Mouse (Mus musculus) stomach, embryonic 16.5 days (tissue): ENCODE measurements around the gene C1qtnf1. TPM values are rescaled to one million over a fixed set of nuclear protein-coding genes. Genes with fewer than 3 reads are reported as not detected.

Experiments
- ATAC-seq: fragments of 200-750 bp; cut with Nextera tagmentation; 2 replicates; pipeline ENCODE4 v1.8.0; 2017; ENCODE audit warnings: moderate number of reproducible peaks, moderate TSS enrichment; ENCODE audit not compliant: insufficient read depth, low FRiP score
- H3K27ac ChIP-seq: fragments of 300-500 bp; sonication (generic); 2 replicates; pipeline ENCODE4 v1.5.1; 2014; ENCODE audit warnings: low read length
- H3K27me3 ChIP-seq: fragments of 300-500 bp; sonication (generic); 2 replicates; pipeline ENCODE4 v1.6.1; 2014; ENCODE audit warnings: low read length, control low read depth, mixed read lengths; ENCODE audit not compliant: control insufficient read depth, insufficient read depth
- H3K36me3 ChIP-seq: fragments of 300-500 bp; sonication (generic); 2 replicates; pipeline ENCODE4 v1.6.1; 2014; ENCODE audit warnings: low read length; ENCODE audit not compliant: control insufficient read depth, insufficient read depth
- H3K4me1 ChIP-seq: fragments of 300-500 bp; sonication (generic); 2 replicates; pipeline ENCODE4 v1.6.1; 2014; ENCODE audit warnings: low read length, control low read depth, mixed read lengths; ENCODE audit not compliant: control insufficient read depth, insufficient read depth
- H3K4me2 ChIP-seq: fragments of 300-500 bp; sonication (generic); 2 replicates; pipeline ENCODE4 v1.6.1; 2014; ENCODE audit warnings: low read depth, low read length, mixed read lengths
- H3K4me3 ChIP-seq: fragments of 300-500 bp; sonication (generic); replicated peaks from 2 replicates; pipeline ENCODE4 v1.5.1; 2014; ENCODE audit warnings: mild to moderate bottlenecking, low read length
- H3K9ac ChIP-seq: fragments of 300-500 bp; sonication (generic); 2 replicates; pipeline ENCODE4 v1.6.1; 2014; ENCODE audit warnings: low read length
- H3K9me3 ChIP-seq: fragments of 300-500 bp; sonication (generic); replicated peaks from 2 replicates; pipeline ENCODE4 v1.6.1; 2016; ENCODE audit warnings: low read length, control low read depth; ENCODE audit not compliant: control insufficient read depth
- WGBS: fragments of 180-500 bp; shearing (Covaris S2); extraction: QIAGEN DNeasy Blood & Tissue Kit; methylation state at CpG from one replicate; pipeline ENCODE4 v1.1.7; 2014; 5-methylcytosine and 5-hydroxymethylcytosine counted together
- polyA plus RNA-seq: library from polyadenylated mRNA; unstranded; fragments of >200 nt; fragmentation: Nextera tagmentation; extraction: Ambion mirVana; gene quantifications from 2 replicates; pipeline ENCODE4 v1.2.1, GENCODE M21; 2015

C1qtnf1 gene
- polyA plus RNA-seq, 1 experiment from 2014 or later = 9.5 TPM

- H3K27me3 ChIP-seq = no peaks in the 10 kb centered on the region
- no peaks in the 10 kb centered on the region for H3K9me3 ChIP-seq
- peak overlapping the region; percentile 62 for H3K9ac ChIP-seq
- H3K4me1 ChIP-seq = peaks cover 28% of the 10 kb centered on the region
- peaks cover 1% of the 10 kb centered on the region; the same call in 1 of the 2 replicates for H3K36me3 ChIP-seq
- ATAC-seq = no peak; the same call in 1 of the 2 replicates
- H3K4me2 ChIP-seq = peak overlapping the region; percentile 52
- peak overlapping the region; percentile 85 for H3K27ac ChIP-seq
- H3K4me3 ChIP-seq = peak overlapping the region; percentile 31
- 73% methylated on average over 4 of the region's 4 CpGs for WGBS
Measured at GRCm38 (mm10) chr11:118401195-118401594, 26.8 kb upstream of the C1qtnf1 start.

GRCm38 (mm10) chr11:118401760-118402280 lies 26.2 kb upstream of the C1qtnf1 start, which contains the start of gene Lgals3bp:
Lgals3bp (minus strand) TSS chr11:118402092.
- Histone ChIP-seq H3K27me3 (no peaks in the 10 kb centered on the region), H3K4me2 (peak within 1 kb of the TSS; percentile 52), H3K4me3 (peak within 1 kb of the TSS; percentile 31), H3K9me3 (no peaks in the 10 kb centered on the region), H3K36me3 (no peaks in the 10 kb centered on the region), H3K27ac (peak within 1 kb of the TSS; percentile 85), H3K9ac (peak within 1 kb of the TSS; percentile 63), H3K4me1 (peaks cover 28% of the 10 kb centered on the region)
- peak; percentile 76 for ATAC-seq
- 23% methylated on average over 7 of the region's 7 CpGs for WGBS

DNA sequence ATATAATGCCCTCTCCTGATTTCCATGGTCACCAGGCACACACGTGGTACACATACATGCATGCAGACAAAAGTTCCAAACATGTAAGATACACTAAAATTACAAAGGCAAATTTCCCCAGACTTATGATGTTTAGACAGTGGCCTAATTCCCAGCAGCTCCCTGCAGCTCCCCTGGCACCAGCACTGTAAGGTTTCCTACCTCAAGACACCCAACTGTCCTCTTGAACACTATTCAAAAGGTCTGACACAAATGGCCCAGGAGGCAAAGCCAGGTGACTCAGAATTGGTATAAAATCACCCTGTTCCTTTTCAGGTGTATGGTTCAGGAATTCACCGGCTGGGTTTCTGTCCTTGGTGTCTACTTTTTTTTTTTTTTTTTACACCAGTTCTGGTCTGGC lies 24.8 kb upstream of the C1qtnf1 start:
- no peak for ATAC-seq
- Histone ChIP-seq H3K27ac (no peak overlapping the region), H3K4me1 (peaks cover 28% of the 10 kb centered on the region), H3K27me3 (no peaks in the 10 kb centered on the region), H3K9me3 (no peaks in the 10 kb centered on the region), H3K9ac (no peak overlapping the region), H3K4me2 (no peak overlapping the region), H3K36me3 (no peaks in the 10 kb centered on the region), H3K4me3 (no peak overlapping the region)
- 89% methylated on average over 2 of the region's 2 CpGs for WGBS

- Histone ChIP-seq H3K4me2 (no peak overlapping the region), H3K9me3 (no peaks in the 10 kb centered on the region), H3K36me3 (no peaks in the 10 kb centered on the region), H3K9ac (no peak overlapping the region), H3K27ac (no peak overlapping the region), H3K27me3 (no peaks in the 10 kb centered on the region), H3K4me3 (no peak overlapping the region), H3K4me1 (peaks cover 28% of the 10 kb centered on the region)
- WGBS = 78% methylated on average over 6 of the region's 6 CpGs
- no peak for ATAC-seq
Measured at GRCm38 (mm10) chr11:118403951-118404899, 23.8 kb upstream of the C1qtnf1 start.

GRCm38 (mm10) chr11:118405311-118405710 lies 22.7 kb upstream of the C1qtnf1 start:
- Histone ChIP-seq H3K27me3 (no peaks in the 10 kb centered on the region), H3K4me2 (no peak overlapping the region), H3K4me3 (no peak overlapping the region), H3K4me1 (peaks cover 23% of the 10 kb centered on the region), H3K36me3 (peaks cover 3% of the 10 kb centered on the region; the same call in 1 of the 2 replicates), H3K9ac (no peak overlapping the region), H3K9me3 (no peaks in the 10 kb centered on the region), H3K27ac (no peak overlapping the region)
- no peak for ATAC-seq
- 90% methylated on average over 8 of the region's 8 CpGs for WGBS

GRCm38 (mm10) chr11:118406521-118406920 lies 21.5 kb upstream of the C1qtnf1 start:
- H3K4me1 ChIP-seq = peaks cover 11% of the 10 kb centered on the region
- no peak overlapping the region for H3K4me3 ChIP-seq
- 83% methylated on average over 5 of the region's 5 CpGs for WGBS
- H3K27me3 ChIP-seq = no peaks in the 10 kb centered on the region
- H3K27ac ChIP-seq = no peak overlapping the region
- ATAC-seq = no peak
- H3K9ac ChIP-seq = no peak overlapping the region
- H3K9me3 ChIP-seq = no peaks in the 10 kb centered on the region
- H3K4me2 ChIP-seq = no peak overlapping the region
- H3K36me3 ChIP-seq = peaks cover 12% of the 10 kb centered on the region

DNA sequence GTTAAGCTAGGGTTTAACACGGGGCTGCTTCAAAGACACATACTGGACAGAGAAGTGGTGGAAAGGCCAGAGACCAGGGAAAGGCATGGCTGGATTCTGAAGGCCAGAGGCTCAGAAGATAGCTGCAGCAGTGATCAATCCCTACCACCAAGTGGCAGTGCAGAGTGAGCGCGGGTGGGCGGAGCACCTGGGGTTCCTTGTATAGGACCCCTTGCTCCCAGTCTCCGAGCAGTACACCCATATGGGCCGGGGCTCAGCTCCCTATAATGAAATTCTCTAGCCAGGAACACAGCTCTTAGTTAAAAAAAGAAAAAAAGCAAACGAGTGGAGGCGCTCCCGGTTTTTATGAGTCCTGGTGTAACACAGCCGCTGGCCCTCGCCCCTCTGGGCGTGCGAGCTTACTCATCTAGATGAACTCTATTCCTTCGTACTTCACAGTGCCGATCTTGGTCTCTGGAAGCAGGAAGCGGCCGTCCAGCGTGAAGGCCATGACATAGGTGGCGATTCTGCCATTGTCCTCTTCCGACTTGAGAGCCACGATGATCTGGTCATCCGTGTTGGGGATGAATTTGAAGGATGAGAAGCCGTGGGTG lies 20.6 kb upstream of the C1qtnf1 start:
- H3K36me3 ChIP-seq = peaks cover 12% of the 10 kb centered on the region
- ATAC-seq = no peak
- no peaks in the 10 kb centered on the region for H3K9me3 ChIP-seq
- H3K27ac ChIP-seq = no peak overlapping the region
- H3K9ac ChIP-seq = no peak overlapping the region
- H3K27me3 ChIP-seq = no peaks in the 10 kb centered on the region
- H3K4me1 ChIP-seq = peaks cover 3% of the 10 kb centered on the region; the same call in 1 of the 2 replicates
- H3K4me3 ChIP-seq = no peak overlapping the region
- no peak overlapping the region for H3K4me2 ChIP-seq
- 76% methylated on average over 23 of the region's 23 CpGs for WGBS

DNA sequence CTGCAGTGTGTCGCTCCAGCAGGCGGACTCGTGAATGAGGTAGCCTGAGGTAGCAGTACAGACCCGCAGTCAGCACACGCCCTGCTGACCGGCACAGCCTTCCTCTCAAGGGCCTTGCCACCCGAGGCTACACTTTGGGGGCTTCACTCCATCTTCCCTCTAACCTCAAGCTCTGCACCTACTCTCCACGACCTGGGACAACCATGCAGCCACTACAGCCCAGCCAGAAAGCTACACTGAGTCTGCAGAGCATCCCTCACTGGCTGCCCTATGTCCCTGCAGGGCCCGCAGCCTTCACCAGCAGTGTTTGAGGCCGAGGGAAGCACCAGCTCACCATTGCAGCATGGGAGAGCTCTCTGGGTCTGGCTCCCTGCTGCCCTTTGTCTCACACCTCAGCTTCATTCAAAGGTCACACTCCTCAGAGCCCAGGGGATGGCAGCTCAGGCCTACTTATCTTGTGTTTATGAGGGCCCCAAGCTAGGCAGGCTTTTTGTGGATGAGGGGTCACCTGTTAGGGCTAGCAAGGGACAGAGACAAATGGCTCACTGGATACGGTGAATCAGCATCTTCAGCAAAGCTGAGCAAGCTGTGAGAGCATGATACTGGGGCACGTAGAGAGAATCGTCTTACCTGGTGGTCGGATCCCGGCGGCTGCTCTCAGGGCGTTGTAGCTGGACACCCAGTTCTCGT lies 19.8 kb upstream of the C1qtnf1 start:
- H3K4me2 ChIP-seq = no peak overlapping the region
- no peaks in the 10 kb centered on the region for H3K4me1 ChIP-seq
- ATAC-seq = no peak
- no peak overlapping the region for H3K9ac ChIP-seq
- H3K27ac ChIP-seq = no peak overlapping the region
- H3K27me3 ChIP-seq = no peaks in the 10 kb centered on the region
- H3K36me3 ChIP-seq = peaks cover 12% of the 10 kb centered on the region
- H3K9me3 ChIP-seq = no peaks in the 10 kb centered on the region
- no peak overlapping the region for H3K4me3 ChIP-seq
- 59% methylated on average over 18 of the region's 18 CpGs for WGBS
